Mouse (Mus musculus): Measurements from ENCODE around the gene Cryba4.

Cryba4 gene

DNA sequence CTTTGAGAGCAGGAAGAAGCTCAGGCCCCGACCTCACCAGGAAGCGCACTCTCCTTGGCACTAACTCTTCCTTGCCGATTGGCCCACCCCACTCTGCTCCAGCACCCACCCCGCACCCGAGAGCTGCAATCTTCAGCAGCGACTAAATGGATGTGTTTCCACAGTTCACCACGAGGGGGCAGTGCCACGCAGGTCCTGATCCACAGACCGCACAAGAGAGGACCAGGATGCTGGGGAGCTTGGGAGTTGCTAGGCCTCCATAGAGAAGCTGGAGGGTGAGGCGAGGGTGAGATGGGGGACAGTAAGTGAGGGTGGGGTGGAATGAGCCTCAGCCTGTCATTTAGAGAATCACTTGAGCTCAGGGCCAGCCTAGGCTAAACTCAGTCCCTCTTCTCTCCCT is 11.6 kb downstream of the Cryba4 start:
- in situ Hi-C loops (cut with MboI, MseI), result loop anchor here (5.0 kb wide), 1 partner anchor 97 kb away; no protein-coding TSS in a partner anchor

DNA sequence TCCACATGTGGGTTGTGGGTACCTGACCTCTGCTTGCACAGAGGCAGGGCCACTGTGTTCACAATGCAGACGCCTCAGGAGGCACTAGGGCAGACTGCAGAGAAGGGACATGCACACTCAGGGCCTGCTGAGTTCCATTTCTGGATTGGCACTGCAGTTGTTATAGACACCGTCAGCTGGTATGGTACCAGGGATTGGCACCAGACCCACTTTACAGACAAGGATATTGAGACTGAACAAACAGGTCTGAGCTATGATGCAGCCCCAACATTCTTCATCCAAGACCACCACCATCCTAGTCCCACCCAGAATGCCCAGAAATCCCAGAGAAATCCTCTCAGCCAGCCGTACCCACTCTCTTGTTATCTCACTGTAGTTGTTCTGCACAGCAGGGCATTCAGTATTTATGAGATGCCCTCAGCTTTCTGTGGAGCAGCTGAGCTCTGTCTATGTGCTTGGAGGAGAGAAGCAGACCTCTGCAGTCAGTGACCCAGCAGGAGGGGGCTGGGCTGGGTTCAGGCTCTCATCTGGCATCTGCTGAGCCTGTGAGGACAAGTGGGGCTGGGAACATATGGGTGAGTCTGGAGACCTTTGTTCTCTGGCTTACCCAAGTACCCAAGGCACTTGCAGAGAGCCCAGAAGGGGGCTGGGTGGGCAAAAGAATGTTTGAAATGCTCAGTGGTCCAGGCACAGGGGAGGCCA is 13.4 kb downstream of the Cryba4 start:
- in situ Hi-C loops (cut with MboI, MseI), result no loop called here

DNA sequence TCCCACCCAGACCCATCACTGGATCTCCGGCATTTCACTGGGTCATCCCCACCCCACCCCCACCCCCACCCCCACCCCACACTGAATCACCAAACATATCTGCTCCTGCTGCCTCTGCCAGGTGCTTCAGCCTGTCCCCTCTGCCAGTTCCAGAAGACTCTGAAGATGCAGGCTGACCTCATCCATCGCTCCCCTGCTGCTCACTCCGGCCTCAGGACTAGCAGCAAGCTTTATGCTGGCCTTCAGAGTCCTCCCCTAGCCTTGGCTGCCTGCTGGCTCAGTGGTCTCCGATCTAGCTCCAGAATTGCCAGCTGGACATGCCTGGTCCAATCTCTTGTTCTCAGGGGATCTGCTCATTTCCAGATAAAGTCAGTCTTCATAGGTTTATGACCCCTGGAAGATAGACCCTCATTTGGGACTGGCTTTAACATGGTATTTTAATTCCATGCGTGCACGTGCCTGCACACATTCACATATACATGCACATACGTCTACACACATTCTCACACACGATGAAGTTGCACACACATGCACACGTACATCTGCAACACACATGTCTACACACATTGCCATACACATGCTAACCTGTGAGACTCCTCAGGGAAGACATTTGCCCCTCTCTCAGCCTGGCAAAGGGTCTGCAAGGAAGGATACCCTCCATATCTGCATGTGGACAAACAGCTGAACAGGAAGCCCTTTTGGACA is 14.3 kb downstream of the Cryba4 start:
- in situ Hi-C loops (cut with MboI, MseI), result no loop called here

DNA sequence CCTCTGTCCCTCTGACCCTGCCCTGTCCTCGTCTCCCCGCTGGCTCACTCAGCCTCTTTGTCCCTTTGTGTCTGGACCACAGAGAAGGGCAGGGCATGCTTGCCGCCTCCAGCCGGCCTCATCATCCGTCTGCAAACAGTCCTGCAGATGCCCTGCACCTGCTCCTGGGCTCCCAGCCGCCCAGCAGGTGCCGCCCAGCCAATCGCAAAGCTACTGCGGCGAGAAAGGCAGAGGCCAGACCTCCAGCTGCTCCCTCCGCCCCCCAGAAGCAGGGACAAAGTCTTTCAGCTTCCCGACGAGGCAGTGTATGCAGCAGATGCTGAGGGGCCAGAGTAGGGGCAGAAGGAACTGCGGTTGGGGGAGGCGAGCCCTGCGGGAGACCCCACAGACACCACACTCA is 14.9 kb downstream of the Cryba4 start:
- in situ Hi-C loops (cut with MboI, MseI), result no loop called here

DNA sequence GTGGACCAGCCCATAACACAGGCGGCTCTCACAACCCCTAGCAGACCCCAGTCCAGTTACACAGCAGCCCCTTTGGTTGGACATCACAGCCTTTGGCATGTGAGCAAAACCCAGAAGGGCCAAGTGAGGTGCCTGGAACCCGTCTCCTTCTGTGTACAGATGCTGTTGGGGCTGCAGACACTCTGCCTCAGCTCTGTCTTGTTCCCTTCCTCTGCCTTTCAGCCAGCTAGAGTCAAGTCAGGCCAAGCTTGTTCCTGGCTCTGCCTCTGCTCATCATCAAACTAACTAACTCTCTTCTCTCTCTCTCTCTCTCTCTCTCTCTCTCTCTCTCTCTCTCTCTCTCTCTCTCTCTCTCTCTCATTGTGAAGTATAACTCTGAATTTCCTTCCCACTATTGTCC is 15.7 kb downstream of the Cryba4 start:
- in situ Hi-C loops (cut with MboI, MseI), result no loop called here

DNA sequence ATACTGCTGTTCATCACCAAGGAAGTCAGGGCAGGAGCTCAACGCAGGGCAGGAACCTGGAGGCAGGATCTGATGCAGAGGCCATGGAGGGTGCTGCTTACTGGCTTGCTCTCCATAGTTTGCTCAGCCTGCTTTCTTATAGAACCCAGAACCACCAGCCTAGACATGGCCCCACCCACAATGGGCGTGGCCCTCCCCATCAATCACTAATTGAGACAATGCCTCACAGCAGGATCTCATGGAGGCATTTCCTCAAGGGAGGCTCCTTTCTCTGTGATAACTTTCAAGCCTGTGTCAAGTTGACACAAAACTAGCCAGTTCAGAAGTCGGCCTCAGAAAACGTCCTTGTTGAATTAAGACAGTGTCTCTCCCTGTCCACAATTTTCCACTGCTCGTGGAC is 16.5 kb downstream of the Cryba4 start:
- in situ Hi-C loops (cut with MboI, MseI), result no loop called here

DNA sequence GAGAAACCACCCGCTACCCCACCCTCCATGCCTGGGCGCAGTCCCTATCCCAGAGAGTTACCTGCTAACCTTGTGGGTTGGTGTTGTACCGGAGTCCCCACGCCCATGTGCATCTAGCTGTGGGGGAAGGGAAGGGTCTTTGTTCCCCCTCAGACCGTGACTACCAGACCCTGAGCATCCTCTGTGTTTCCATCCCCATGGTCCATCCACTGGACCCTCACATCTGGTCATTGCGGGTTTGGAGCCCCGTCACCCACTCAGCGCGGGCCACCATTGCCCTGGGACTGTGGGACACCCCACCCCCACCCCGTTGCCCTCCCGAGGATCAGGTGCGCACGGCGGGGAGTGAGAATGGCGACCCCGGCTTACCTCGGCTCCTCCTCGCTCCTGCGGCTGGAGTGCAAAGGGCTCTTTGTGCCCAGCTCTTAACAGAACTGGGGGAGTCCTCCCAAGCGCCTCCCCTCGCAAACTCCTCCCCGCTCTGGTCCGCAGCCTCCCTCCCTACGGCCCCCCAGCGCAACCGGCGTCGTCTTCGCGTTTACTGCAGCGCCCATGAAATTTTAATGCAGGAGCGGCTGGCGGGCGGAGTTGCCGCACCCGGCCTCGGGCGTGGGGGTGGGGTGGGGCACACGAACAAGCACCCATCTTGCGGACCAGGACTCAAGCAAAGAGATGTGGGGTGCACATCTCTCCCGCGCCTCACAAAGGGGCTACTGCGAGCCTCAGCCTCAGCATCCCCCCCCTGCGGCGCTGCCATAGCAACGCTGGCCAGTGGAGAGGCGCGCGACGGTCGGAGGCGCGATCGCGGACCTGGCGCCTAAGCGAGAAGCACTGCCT is 23.9 kb downstream of the Cryba4 start:
- in situ Hi-C loops (cut with MboI, MseI), result no loop called here

DNA sequence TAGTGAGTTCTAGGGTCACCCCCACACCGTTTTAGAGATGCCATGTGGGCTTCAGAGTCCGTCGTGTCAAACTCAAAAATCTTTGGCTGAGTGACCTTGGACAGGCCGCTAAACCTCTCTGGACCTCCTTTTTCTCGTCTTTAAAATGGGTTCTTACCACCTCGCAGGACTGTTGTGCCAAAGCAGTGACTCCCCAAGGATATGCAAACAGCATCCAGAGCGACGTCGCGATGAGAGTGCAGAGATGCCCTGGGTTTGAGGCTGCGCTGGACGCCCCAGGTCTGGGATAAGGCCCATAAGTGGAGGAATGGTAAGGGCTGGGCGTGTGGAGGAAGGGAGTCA is 24.4 kb downstream of the Cryba4 start:
- in situ Hi-C loops (cut with MboI, MseI), result no loop called here

DNA sequence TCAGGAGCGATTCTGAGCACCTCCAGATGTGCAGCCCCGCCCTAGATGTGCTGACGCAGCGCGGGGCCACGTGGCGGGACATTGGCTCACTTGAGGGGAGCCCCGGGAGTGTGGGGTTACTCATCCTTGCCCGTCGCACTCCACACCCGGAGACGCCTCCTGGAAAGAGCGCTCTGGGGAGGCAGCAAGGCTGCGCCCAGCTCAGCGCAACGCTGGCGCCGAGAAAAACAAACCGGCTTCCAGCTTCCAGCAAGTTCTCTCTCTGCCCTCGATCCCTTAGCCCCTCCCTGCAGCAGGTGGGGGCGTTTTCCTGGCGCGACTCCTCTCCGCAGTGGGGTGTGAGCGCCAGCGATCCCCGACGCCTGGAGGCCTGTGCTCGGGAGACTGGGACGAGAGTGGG is 25.0 kb downstream of the Cryba4 start:
- in situ Hi-C loops (cut with MboI, MseI), result no loop called here

DNA sequence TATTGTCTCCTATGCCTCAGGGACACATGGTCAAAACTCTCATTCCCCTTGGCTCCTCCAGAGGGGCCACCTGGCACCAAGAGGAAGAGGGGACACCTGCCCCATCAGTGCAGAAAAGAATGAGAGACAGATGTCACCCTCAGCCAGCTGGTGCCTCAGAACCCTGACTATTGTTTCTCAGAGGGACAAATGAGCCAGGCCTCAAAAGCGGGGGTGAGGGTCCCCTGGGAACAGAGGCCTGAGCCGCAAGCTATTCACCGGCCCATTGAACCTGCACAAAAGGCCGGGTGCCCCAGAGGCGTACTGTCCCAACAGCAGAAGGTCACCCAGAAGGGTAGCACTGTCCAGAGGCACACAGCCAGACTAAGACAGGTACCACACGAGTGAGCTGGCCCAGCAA is 26.7 kb downstream of the Cryba4 start:
- in situ Hi-C loops (cut with MboI, MseI), result no loop called here

DNA sequence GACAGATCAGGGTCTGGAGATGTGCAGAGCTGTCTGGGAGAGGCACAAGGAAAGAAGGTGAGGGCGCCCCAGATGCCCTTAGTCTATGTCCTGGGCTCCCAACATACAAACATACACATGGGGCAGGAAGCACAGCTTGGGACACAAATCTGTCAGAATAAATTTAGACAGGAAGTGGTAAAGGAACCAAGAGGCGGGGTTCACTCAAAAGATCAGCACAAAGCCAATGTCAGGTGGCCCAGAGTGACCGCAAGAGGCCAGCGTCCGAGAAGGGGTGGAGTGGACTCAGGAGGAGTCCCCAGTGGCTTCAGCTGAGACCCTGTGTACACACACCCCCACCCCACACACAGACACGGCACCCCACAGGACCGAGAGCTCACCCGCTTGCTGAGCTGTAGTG is 32.1 kb downstream of the Cryba4 start:
- in situ Hi-C loops (cut with MboI, MseI), result no loop called here

DNA sequence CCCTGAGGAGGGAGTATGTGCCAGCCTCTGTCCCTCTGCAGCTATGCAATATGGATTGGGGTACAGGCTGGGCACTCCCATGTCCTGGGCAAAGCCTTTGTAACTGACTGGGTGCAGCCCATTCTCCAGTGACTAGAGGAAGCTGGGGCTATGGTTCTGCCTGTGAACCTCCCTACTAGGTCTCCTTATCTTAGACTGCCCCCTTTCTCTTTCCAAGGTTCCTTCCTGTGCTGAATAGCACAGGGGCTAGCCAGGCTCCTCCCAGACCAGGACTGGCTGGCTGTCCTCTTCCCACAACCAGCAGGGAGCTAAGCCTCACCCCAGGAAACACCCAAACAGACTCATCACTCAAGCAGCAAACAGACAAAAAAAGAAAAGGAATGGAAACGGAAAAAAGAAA is 32.9 kb downstream of the Cryba4 start:
- in situ Hi-C loops (cut with MboI, MseI), result no loop called here

DNA sequence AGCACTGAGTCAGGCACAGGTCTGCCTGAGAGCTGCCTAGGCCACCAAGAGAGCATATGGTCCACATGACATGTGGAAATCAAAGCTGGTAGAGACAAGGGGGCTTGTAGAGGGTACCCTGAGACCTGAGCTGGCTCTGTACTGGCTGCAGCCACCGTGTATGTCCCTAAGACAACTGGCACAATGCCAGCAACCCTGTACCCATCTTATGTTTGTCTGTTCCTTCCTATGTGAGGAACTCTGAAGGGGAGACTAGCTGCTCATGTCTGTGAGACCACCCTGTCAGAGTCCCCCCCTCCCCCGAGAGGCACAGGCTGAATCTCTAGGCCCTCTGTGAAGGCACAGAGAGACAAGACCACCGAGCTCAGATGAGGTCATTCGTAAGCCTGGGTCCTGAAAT is 33.6 kb downstream of the Cryba4 start:
- in situ Hi-C loops (cut with MboI, MseI), result no loop called here

DNA sequence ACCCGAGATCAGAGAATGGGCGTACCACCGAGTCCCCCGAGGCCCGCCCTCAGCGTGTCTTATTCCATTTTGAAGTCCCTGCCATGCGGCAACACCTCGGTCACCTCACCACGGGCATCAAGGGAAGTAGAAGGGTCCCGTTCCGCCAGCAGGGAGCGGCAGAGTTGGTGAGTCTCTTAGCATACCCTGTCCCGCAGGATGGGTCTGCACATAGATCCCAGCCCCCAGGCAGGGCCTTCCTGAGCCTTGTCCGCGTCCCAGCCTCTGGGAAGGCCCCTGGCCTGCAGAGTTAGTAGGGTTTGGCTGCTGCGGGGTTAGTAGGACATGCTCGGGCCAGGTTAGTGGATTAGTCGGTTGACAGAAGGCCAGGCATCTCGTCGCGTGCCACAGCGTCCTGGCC is 35.3 kb downstream of the Cryba4 start:
- in situ Hi-C loops (cut with MboI, MseI), result no loop called here

DNA sequence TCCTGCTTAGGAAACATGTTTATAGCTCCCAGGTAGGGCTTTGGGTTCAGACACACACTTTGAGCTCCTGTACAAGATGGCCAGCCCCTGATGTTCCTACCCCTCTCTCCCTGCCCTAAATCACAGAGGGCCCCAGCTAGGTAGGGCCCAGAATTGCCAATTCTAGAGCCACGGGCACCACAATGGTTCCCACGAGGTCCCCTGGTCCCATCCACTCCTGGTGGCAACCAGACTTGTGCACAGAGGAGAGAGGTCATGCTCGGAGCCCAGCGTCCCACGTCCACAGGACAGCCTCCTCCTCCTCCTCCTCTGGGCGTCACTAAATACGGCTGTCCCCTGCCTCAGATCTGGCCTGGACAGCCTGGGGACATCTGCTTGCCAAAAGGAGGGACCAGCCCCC is 36.0 kb downstream of the Cryba4 start:
- in situ Hi-C loops (cut with MboI, MseI), result no loop called here

DNA sequence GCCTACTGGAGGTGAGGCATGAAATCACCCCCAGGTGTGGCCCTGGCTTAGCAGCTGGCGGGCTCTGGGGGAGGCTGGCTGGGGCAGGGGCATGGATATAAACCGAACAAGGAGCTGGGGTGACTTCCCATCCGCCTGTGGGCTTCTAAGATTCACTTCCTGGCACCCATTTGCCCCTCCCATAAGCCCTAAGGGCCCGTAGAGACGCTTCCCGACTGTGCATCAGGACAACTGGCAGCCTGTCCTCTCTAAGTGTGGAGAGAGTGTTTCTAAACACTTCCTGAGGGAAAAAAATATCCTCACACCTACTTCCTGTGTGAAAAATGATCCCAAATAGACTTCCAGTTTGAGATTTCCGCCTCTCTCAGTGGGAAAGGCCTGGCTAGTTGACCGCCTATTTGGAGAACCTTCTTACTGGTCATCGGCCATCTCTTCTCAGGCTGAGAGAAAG is 36.5 kb downstream of the Cryba4 start:
- in situ Hi-C loops (cut with MboI, MseI), result no loop called here

DNA sequence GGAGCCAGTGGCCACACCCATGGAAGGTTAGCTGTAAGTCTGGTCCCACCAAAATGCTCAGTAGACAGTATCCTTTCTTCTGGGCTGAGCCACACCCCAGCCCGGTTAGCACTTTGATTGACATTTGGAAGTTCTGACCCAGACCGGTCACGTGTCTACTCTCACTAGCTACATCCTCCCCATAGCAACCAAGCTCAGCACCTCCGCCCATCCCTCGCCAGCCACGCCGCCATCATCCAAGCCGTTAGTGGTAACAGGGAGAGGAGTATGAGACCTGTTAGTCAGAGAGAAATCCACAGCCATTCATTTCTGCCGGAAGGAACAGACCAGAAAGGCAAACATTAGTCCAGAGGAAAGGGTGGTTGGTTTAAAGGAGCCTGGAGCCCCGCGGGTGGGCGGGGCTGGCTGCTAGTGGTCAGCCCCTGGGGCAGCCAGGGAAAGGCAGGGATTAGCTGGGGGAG is 37.0 kb downstream of the Cryba4 start:
- in situ Hi-C loops (cut with MboI, MseI), result no loop called here

DNA sequence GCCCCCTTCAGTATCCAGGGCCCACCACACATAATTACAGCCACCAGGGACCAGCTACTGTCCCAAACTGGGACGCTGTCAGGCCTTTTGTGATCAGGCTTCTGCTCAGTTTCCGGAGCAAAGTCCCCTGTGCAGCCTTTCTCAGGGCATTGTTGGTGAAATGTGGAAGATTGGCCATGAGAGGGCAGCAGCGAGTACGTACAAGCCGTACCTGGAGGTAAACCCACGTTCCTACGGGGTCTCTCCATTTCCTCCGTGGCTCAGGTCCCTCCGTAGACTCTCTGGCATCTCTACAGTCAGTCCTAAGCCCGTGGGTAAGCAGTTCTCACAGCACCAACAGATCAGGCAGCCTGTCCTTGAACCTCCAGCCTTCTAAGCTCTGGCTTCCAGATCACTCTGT is 37.9 kb downstream of the Cryba4 start:
- in situ Hi-C loops (cut with MboI, MseI), result no loop called here

DNA sequence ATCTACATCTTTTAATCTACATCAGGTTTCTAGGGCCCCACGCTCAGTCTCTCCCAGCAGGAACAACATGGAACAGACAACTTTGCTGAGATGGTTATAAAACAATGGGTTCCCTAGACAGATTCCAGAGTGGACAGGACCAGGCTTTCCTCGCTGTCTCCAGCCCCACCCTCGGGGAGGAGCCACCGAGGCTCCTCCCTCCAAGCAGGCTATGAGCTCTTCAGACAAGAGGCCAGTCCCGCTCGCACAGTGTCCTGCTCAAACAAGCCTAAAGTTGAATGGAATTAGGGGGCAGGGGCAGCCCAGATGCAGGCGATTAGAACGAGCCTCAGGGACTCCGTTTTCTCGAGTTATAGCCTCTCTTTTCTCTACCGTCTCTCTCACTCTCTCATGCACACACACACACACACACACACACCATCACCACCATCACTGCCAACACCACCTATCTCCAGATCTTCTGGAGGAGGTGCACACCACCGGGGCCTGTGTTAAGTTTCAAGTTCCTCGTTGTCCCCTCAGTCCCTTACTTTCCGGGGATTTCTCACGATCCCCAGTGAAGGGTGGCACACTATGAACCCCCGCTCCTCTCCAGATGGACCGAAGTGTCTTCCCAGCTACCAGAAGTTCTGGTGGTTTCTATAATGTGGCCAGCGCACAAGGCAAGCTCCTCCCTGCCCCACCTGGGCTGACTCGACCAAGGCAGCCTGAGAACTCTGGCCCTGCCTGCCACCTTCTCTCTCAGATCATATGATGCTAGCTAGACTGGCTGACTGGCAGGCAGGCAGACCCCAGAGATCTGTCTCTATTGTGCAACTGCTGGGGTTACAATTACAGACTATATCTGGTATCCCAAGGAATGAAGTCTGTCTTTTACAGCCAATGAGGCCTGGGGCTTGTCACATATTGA is 38.7 kb downstream of the Cryba4 start:
- in situ Hi-C loops (cut with MboI, MseI), result no loop called here

DNA sequence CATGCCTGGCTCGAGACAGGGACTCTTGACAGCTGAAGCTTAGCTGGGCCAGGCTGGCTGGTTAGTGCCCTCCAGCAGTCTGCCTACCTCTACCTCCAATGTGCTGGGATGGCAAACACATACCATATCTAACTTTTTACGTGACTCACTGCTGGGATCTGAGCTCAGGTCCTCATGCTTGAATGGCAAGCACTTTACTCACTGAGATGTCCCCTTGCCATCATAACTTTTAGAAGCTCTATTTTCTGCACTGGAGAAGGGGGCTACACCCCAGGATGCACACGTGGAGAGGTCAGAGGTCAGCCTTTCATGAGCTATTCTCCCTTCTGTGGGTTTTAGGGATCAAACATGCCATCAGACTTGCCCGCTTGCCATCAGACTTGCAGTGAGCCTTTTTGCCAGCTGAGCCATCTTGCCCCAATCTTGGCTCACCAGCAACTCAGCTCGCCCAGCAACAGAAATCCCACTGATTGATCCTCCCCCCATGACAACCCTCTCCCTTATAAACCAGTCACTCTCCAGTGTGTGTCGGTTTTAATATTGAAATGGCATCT is 39.5 kb downstream of the Cryba4 start:
- in situ Hi-C loops (cut with MboI, MseI), result no loop called here

DNA sequence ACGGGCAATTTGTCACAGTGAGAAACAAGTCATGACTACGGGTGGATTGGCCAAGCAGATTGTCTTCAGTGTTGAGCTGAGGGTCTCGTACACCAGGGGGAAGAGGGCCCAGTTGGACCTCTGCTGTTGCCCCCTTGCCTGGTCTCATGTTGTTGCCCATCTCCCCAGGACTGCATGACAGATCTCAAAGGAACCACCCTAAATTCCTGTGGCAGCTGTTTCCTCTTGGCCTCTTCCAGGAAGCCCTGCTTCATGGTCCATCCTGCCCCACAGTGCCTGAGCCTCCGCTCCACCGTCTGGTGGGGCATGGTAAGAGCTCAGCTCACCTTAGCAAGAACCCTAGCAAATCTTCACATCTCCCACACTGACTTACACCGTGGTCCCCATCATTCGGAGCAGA is 40.4 kb downstream of the Cryba4 start:
- in situ Hi-C loops (cut with MboI, MseI), result no loop called here
